Mouse (Mus musculus): Measurements from ENCODE around the gene Gm128. TPM values are rescaled to one million over a fixed set of nuclear protein-coding genes. Genes with fewer than 3 reads are reported as not detected.

Gm128 gene
- polyA plus RNA-seq, 1 experiment from 2014 or later = 0.95 TPM

- H3K9me3 ChIP-seq (ENCODE audit: control insufficient read depth, low read length) = no peaks in the 10 kb centered on the region
- WGBS = 86% methylated on average over 4 of the region's 4 CpGs
- H3K9ac ChIP-seq (ENCODE audit: low read depth, low read length) = no peak overlapping the region
- no peak overlapping the region for H3K4me3 ChIP-seq (ENCODE audit: low read depth, low read length)
- no peak overlapping the region for H3K27ac ChIP-seq (ENCODE audit: low read depth, low read length)
- H3K27me3 ChIP-seq (replicated peaks; ENCODE audit: control insufficient read depth, insufficient read depth, low read length) = no peaks in the 10 kb centered on the region
- no peak for ATAC-seq (replicated peaks; ENCODE audit: low FRiP score)
- H3K36me3 ChIP-seq (ENCODE audit: control insufficient read depth, insufficient read depth, low read length) = peaks cover 22% of the 10 kb centered on the region
- peaks cover 3% of the 10 kb centered on the region; the same call in 1 of the 2 replicates for H3K4me1 ChIP-seq (replicated peaks; ENCODE audit: control insufficient read depth, insufficient read depth, low read length)
- H3K4me2 ChIP-seq = no peak overlapping the region
- no peak for DNase-seq (ENCODE audit: low spot score)
Measured at GRCm38 (mm10) chr3:95261975-95262374, 20.6 kb upstream of the Gm128 start.

- ATAC-seq (replicated peaks; ENCODE audit: low FRiP score) (no peak), DNase-seq (ENCODE audit: low spot score) (no peak)
- Histone ChIP-seq H3K27ac (ENCODE audit: low read depth, low read length) (no peak overlapping the region), H3K4me1 (replicated peaks; ENCODE audit: control insufficient read depth, insufficient read depth, low read length) (no peaks in the 10 kb centered on the region), H3K4me3 (ENCODE audit: low read depth, low read length) (no peak overlapping the region), H3K4me2 (no peak overlapping the region), H3K9ac (ENCODE audit: low read depth, low read length) (no peak overlapping the region), H3K9me3 (ENCODE audit: control insufficient read depth, low read length) (no peaks in the 10 kb centered on the region), H3K36me3 (ENCODE audit: control insufficient read depth, insufficient read depth, low read length) (peaks cover 14% of the 10 kb centered on the region; the same call in 1 of the 2 replicates), H3K27me3 (replicated peaks; ENCODE audit: control insufficient read depth, insufficient read depth, low read length) (no peaks in the 10 kb centered on the region)
- 80% methylated on average over 5 of the region's 5 CpGs for WGBS
Measured at GRCm38 (mm10) chr3:95256931-95257330, 15.5 kb upstream of the Gm128 start.

GRCm38 (mm10) chr3:95250783-95251424 lies 9.5 kb upstream of the Gm128 start, which contains the start of gene Bnipl:
Gene Bnipl, minus strand, starts transcription at chr3:95251193.
- no peaks in the 10 kb centered on the region for H3K27me3 ChIP-seq (replicated peaks; ENCODE audit: control insufficient read depth, insufficient read depth, low read length)
- H3K27ac ChIP-seq (ENCODE audit: low read depth, low read length) = no peak within 1 kb of the TSS
- WGBS = 56% methylated on average over 7 of the region's 7 CpGs
- no peak within 1 kb of the TSS for H3K4me3 ChIP-seq (ENCODE audit: low read depth, low read length)
- H3K9ac ChIP-seq (ENCODE audit: low read depth, low read length) = no peak within 1 kb of the TSS
- DNase-seq (ENCODE audit: low spot score) = no peak
- H3K36me3 ChIP-seq (ENCODE audit: control insufficient read depth, insufficient read depth, low read length) = peaks cover 9% of the 10 kb centered on the region; the same call in 1 of the 2 replicates
- H3K9me3 ChIP-seq (ENCODE audit: control insufficient read depth, low read length) = no peaks in the 10 kb centered on the region
- ATAC-seq (replicated peaks; ENCODE audit: low FRiP score) = no peak
- no peaks in the 10 kb centered on the region for H3K4me1 ChIP-seq (replicated peaks; ENCODE audit: control insufficient read depth, insufficient read depth, low read length)
- no peak within 1 kb of the TSS for H3K4me2 ChIP-seq

GRCm38 (mm10) chr3:95250361-95250760 lies 9.0 kb upstream of the Gm128 start:
- ATAC-seq (replicated peaks; ENCODE audit: low FRiP score) (no peak), DNase-seq (ENCODE audit: low spot score) (no peak)
- H3K4me1 ChIP-seq (replicated peaks; ENCODE audit: control insufficient read depth, insufficient read depth, low read length) = no peaks in the 10 kb centered on the region
- H3K9ac ChIP-seq (ENCODE audit: low read depth, low read length) = no peak overlapping the region
- H3K9me3 ChIP-seq (ENCODE audit: control insufficient read depth, low read length) = no peaks in the 10 kb centered on the region
- no peaks in the 10 kb centered on the region for H3K27me3 ChIP-seq (replicated peaks; ENCODE audit: control insufficient read depth, insufficient read depth, low read length)
- no peak overlapping the region for H3K4me3 ChIP-seq (ENCODE audit: low read depth, low read length)
- no peak overlapping the region for H3K27ac ChIP-seq (ENCODE audit: low read depth, low read length)
- peaks cover 9% of the 10 kb centered on the region; the same call in 1 of the 2 replicates for H3K36me3 ChIP-seq (ENCODE audit: control insufficient read depth, insufficient read depth, low read length)
- H3K4me2 ChIP-seq = no peak overlapping the region
- WGBS = 84% methylated on average over 5 of the region's 5 CpGs

- Histone ChIP-seq H3K9me3 (ENCODE audit: control insufficient read depth, low read length) (no peaks in the 10 kb centered on the region), H3K9ac (ENCODE audit: low read depth, low read length) (no peak overlapping the region), H3K4me1 (replicated peaks; ENCODE audit: control insufficient read depth, insufficient read depth, low read length) (no peaks in the 10 kb centered on the region), H3K27ac (ENCODE audit: low read depth, low read length) (no peak overlapping the region), H3K27me3 (replicated peaks; ENCODE audit: control insufficient read depth, insufficient read depth, low read length) (no peaks in the 10 kb centered on the region), H3K36me3 (ENCODE audit: control insufficient read depth, insufficient read depth, low read length) (peaks cover 1% of the 10 kb centered on the region; the same call in 1 of the 2 replicates), H3K4me2 (no peak overlapping the region), H3K4me3 (ENCODE audit: low read depth, low read length) (no peak overlapping the region)
- 41% methylated on average over 1 of the region's 1 CpGs for WGBS
- ATAC-seq (replicated peaks; ENCODE audit: low FRiP score) (no peak), DNase-seq (ENCODE audit: low spot score) (no peak)
Measured at GRCm38 (mm10) chr3:95247660-95248336, 6.4 kb upstream of the Gm128 start.

GRCm38 (mm10) chr3:95246465-95247231 lies 5.2 kb upstream of the Gm128 start:
- 80% methylated on average over 5 of the region's 5 CpGs for WGBS
- no peak for ATAC-seq (replicated peaks; ENCODE audit: low FRiP score)
- no peak for DNase-seq (ENCODE audit: low spot score)

GRCm38 (mm10) chr3:95243086-95243485 lies 1.7 kb upstream of the Gm128 start:
- Histone ChIP-seq H3K4me1 (replicated peaks; ENCODE audit: control insufficient read depth, insufficient read depth, low read length) (0 out of 2 replicates have a peak, but pooled peaks cover 7% of the 10 kb centered on the region), H3K27ac (ENCODE audit: low read depth, low read length) (no peak overlapping the region), H3K9me3 (ENCODE audit: control insufficient read depth, low read length) (no peaks in the 10 kb centered on the region), H3K36me3 (ENCODE audit: control insufficient read depth, insufficient read depth, low read length) (peaks cover 4% of the 10 kb centered on the region; the same call in 1 of the 2 replicates), H3K4me2 (no peak overlapping the region), H3K4me3 (ENCODE audit: low read depth, low read length) (no peak overlapping the region), H3K27me3 (replicated peaks; ENCODE audit: control insufficient read depth, insufficient read depth, low read length) (no peaks in the 10 kb centered on the region), H3K9ac (ENCODE audit: low read depth, low read length) (no peak overlapping the region)
- DNase-seq (ENCODE audit: low spot score) (no peak), ATAC-seq (replicated peaks; ENCODE audit: low FRiP score) (no peak)
- 82% methylated on average over 2 of the region's 2 CpGs for WGBS

More at GRCm38 (mm10) chr3:95246465-95247231, 5.2 kb upstream of the Gm128 start:
- Histone ChIP-seq H3K27me3 (replicated peaks; ENCODE audit: control insufficient read depth, insufficient read depth, low read length) (no peaks in the 10 kb centered on the region), H3K9ac (ENCODE audit: low read depth, low read length) (no peak overlapping the region), H3K36me3 (ENCODE audit: control insufficient read depth, insufficient read depth, low read length) (no peaks in the 10 kb centered on the region; the same call in 1 of the 2 replicates), H3K9me3 (ENCODE audit: control insufficient read depth, low read length) (no peaks in the 10 kb centered on the region), H3K27ac (ENCODE audit: low read depth, low read length) (no peak overlapping the region), H3K4me2 (no peak overlapping the region), H3K4me3 (ENCODE audit: low read depth, low read length) (no peak overlapping the region), H3K4me1 (replicated peaks; ENCODE audit: control insufficient read depth, insufficient read depth, low read length) (no peaks in the 10 kb centered on the region)

- Histone ChIP-seq H3K4me3 (ENCODE audit: low read depth, low read length) (no peak overlapping the region; the same call in 1 of the 2 replicates), H3K9me3 (ENCODE audit: control insufficient read depth, low read length) (no peaks in the 10 kb centered on the region), H3K4me2 (peak overlapping the region; percentile 54), H3K36me3 (ENCODE audit: control insufficient read depth, insufficient read depth, low read length) (peaks cover 17% of the 10 kb centered on the region), H3K27me3 (replicated peaks; ENCODE audit: control insufficient read depth, insufficient read depth, low read length) (no peaks in the 10 kb centered on the region), H3K27ac (ENCODE audit: low read depth, low read length) (no peak overlapping the region), H3K9ac (ENCODE audit: low read depth, low read length) (peak overlapping the region; percentile 5; the same call in 1 of the 2 replicates), H3K4me1 (replicated peaks; ENCODE audit: control insufficient read depth, insufficient read depth, low read length) (0 out of 2 replicates have a peak, but pooled peaks cover 7% of the 10 kb centered on the region)
- ATAC-seq (replicated peaks; ENCODE audit: low FRiP score) = peak; percentile 42; the same call in 1 of the 2 replicates
- no peak for DNase-seq (ENCODE audit: low spot score)
- WGBS = 39% methylated on average over 17 of the region's 17 CpGs
Measured at GRCm38 (mm10) chr3:95240900-95241299, 498 bp downstream of the Gm128 start.
